Mouse (Mus musculus) cerebellum, adult 2 months (tissue): ENCODE results near the gene Nabp1.

Experiments
- CTCF ChIP-seq: fragments of 200-500 bp; IDR thresholded peaks from 2 replicates; pipeline ENCODE4 v1.5.1; 2011; ENCODE audit warnings: low read depth, mild to moderate bottlenecking, control low read depth, low read length, moderate library complexity, borderline replicate concordance; ENCODE audit not compliant: insufficient read depth
- POLR2A ChIP-seq: fragments of 200-500 bp; IDR thresholded peaks from 2 replicates; pipeline ENCODE4 v1.6.1; 2011; ENCODE audit warnings: low read length, control low read depth, borderline replicate concordance; ENCODE audit not compliant: insufficient read depth

- TF ChIP-seq CTCF = no peak
- TF ChIP-seq POLR2A = no peak
Observed at GRCm38 (mm10) chr1:51509776-51510175, 31.6 kb upstream of the Nabp1 start.
